Mouse (Mus musculus): ENCODE results near the gene BC005624. TPM values are rescaled to one million over a fixed set of nuclear protein-coding genes. Genes with fewer than 3 reads are reported as not detected.

Gene BC005624
- total RNA-seq, 2 experiments from 2014 or later: 21.2 to 21.3 TPM

- DNase-seq: peak; percentile 62
Measured at GRCm38 (mm10) chr2:30928893-30929482, 53.0 kb downstream of the BC005624 start.

GRCm38 (mm10) chr2:30927844-30928628 lies 54.0 kb downstream of the BC005624 start:
- peak; percentile 49 for DNase-seq

DNA sequence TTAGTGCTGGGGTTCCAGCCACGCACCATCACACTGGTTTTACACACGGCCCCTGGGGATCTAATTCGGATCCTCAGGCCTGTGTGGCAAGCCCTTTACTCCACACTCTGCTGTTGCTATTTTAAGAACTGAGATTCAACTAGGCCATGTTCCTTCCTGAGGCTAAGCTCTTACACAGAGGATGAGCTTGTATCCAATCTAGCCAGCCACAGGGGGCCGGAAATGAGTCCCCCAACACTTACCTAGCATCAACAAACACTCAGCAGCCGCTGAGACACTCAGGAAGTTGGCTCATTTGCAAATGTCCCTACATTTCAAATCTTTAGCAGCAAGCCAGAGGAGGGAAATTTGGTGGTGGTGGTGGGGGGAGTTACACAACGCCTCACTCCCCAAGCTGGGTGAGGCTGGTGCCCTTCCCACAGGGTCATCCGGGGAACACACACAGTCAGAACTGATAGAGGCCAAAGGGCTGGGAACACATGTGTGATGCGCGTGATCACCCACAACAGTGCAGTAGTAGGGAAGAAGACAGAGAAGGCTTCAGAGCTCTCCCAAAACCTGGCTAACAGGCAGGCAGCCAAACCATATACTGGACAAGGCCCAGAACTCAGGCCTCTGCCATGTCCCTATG lies 54.7 kb downstream of the BC005624 start:
- no peak for DNase-seq

GRCm38 (mm10) chr2:30926381-30926780 lies 55.6 kb downstream of the BC005624 start:
- no peak for DNase-seq

DNA sequence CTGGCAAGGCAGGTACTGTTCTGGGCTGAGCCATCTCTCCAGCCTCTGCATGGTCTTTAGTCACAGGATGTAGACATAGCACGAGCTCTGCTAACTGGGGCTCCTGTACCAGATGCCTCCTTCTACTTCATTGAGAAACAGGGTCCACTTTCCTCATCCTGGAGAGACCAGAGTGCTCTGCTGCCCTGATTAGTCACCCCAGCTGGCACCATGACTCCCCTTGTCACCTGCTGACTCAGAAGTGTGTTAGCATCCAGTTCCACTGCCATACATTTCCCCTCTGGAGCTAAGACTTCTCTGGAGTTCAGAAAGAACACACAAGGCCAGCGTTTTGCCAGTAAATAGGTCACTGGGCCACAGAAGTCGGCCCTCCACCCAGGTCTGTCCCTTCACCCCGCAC lies 56.8 kb downstream of the BC005624 start:
- DNase-seq: no peak

- no peak for DNase-seq
Measured at GRCm38 (mm10) chr2:30923099-30923498, 58.9 kb downstream of the BC005624 start.

Other genes with a start within 250 kb of the BC005624 start
- 1 to 10 TPM in 1 of 2 experiments, under 1 TPM in 1; 0.72 to 1.5 TPM for gene 1700001O22Rik, start 178.5 kb downstream of the BC005624 start, total RNA-seq (2021)
- gene Ntmt1, start 174.4 kb downstream of the BC005624 start, total RNA-seq (2021): 10 to 100 TPM; 15.6 to 16.2 TPM
- gene Asb6, start 151.9 kb downstream of the BC005624 start, total RNA-seq (2021): 1 to 10 TPM; 5.4 to 5.5 TPM
- gene Prrx2, start 147.2 kb downstream of the BC005624 start, total RNA-seq (2021): 1 to 10 TPM; 2.1 to 3.0 TPM
- 1 to 10 TPM; 4.1 to 6.9 TPM for gene Ptges, start 52.3 kb downstream of the BC005624 start, total RNA-seq (2021)
- 10 to 100 TPM; 19.0 to 19.3 TPM for gene Tor1b, start 29.2 kb downstream of the BC005624 start, total RNA-seq (2021)
- gene Tor1a, start 14.3 kb downstream of the BC005624 start, total RNA-seq (2021): 1 to 10 TPM; 4.3 to 5.9 TPM
- 10 to 100 TPM in 1 of 2 experiments, 1 to 10 TPM in 1; 8.4 to 14.3 TPM for gene Usp20, start 78 bp upstream of the BC005624 start, total RNA-seq (2021)
- 10 to 100 TPM; 10.1 to 10.9 TPM for gene Fnbp1, start 159.8 kb upstream of the BC005624 start, total RNA-seq (2021)
- 10 to 100 TPM; 24.1 to 24.8 TPM for gene Gpr107, start 170.1 kb upstream of the BC005624 start, total RNA-seq (2021)